Mouse (Mus musculus) thymus, adult 2 months (tissue): ENCODE measurements around the gene Clic6. TPM values are rescaled to one million over a fixed set of nuclear protein-coding genes. Genes with fewer than 3 reads are reported as not detected.
"Not testable (repeated sequence)": the region's sequence is repeated elsewhere in the genome, so short reads cannot be mapped to it uniquely, and the experiment has no call there.

Experiments used
- DNase-seq: peaks from one replicate; pipeline ENCODE4 v3.0.0; 2021
- H3K27ac ChIP-seq: fragments of 200-500 bp; 2 replicates; pipeline ENCODE4 v1.5.1; 2012; ENCODE audit warnings: low read length, control low read depth; ENCODE audit not compliant: control insufficient read depth, insufficient read depth
- H3K27me3 ChIP-seq: fragments of 200-500 bp; 2 replicates; pipeline ENCODE4 v1.6.1; 2012; ENCODE audit warnings: mild to moderate bottlenecking, low read length, moderate library complexity, mixed read lengths; ENCODE audit not compliant: control insufficient read depth, insufficient read depth
- H3K36me3 ChIP-seq: fragments of 200-500 bp; 2 replicates; pipeline ENCODE4 v1.6.1; 2012; ENCODE audit warnings: mild to moderate bottlenecking, low read length, moderate library complexity; ENCODE audit not compliant: control insufficient read depth, insufficient read depth
- H3K4me1 ChIP-seq: fragments of 200-500 bp; replicated peaks from 2 replicates; pipeline ENCODE4 v1.6.1; 2012; ENCODE audit warnings: low read length; ENCODE audit not compliant: control insufficient read depth, insufficient read depth
- H3K4me3 ChIP-seq: fragments of 200-500 bp; 2 replicates; pipeline ENCODE4 v1.5.1; 2012; ENCODE audit warnings: mild to moderate bottlenecking, low read length, control low read depth, moderate library complexity; ENCODE audit not compliant: control insufficient read depth, insufficient read depth
- CTCF ChIP-seq: fragments of 200-500 bp; IDR thresholded peaks from 2 replicates; pipeline ENCODE4 v1.5.1; 2012; ENCODE audit warnings: mild to moderate bottlenecking, control low read depth, low read length, moderate library complexity, borderline replicate concordance; ENCODE audit not compliant: control insufficient read depth, poor library complexity, insufficient read depth; ENCODE audit errors: extremely low read depth
- POLR2A ChIP-seq: fragments of 200-500 bp; IDR thresholded peaks from 2 replicates; pipeline ENCODE4 v1.6.1; 2012; ENCODE audit warnings: mild to moderate bottlenecking, low read length, control low read depth, moderate library complexity; ENCODE audit not compliant: control insufficient read depth, poor library complexity, insufficient read depth; ENCODE audit errors: extremely low read depth
- WGBS: fragments of 180-500 bp; shearing (Covaris S2); methylation state at CpG from one replicate; pipeline ENCODE4 v1.1.7; 2018; 5-methylcytosine and 5-hydroxymethylcytosine counted together
- polyA plus RNA-seq: library from polyadenylated mRNA; depleted of rRNA; stranded (reverse); fragments of >200 nt; gene quantifications from 2 replicates; pipeline ENCODE4 v1.2.3, GENCODE M21; 2012

Clic6 gene
- polyA plus RNA-seq, 1 experiment = 0.22 TPM

DNA sequence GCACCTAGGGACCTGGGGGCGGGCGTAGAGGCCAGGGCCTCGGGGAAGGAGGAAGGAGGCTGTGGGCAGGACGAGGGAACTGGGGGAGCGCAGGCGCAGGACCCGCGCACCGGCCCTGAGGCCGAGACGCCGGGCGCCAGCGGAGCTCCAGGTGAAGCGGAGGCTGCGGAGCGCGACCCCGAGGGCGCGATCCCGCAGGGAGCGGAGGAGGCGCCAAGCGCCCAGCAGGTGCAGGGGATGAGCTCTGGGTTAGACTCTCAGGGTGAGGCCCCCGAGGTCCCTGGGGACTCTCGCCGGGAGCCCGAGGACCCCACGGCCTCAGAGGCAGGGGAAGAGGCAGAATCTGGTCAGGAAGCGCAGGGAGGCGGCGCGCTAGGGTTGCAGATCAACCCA is 13.0 kb downstream of the Clic6 start:
- H3K27ac ChIP-seq = no peak overlapping the region
- no peaks in the 10 kb centered on the region for H3K4me1 ChIP-seq
- peaks cover 7% of the 10 kb centered on the region; the same call in 1 of the 2 replicates for H3K27me3 ChIP-seq
- H3K4me3 ChIP-seq = no peak overlapping the region
- TF ChIP-seq POLR2A = no peak
- no peak for TF ChIP-seq CTCF
- H3K36me3 ChIP-seq = no peaks in the 10 kb centered on the region
- DNase-seq = no peak
- WGBS = under 1% methylated on average over 34 of the region's 34 CpGs

DNA sequence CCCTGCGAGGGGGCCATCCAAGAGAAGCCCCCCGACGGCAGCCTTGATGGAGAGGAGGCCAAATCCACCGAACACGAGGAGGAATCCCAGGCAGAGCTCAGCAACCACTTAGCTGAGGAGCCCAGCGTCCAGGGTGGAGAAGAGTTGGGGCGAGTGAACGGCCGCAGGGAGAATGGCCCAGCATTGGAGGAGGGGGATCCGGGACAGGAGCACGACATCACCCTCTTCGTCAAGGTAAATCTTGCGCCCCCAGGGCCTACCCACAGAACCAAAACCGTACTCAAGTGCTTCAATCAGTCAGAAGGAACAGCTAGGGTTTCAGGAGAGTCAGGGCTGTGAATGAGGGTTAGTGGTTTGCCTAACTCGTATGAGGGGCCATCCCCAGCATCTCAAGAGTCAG is 13.8 kb downstream of the Clic6 start:
- no peak for TF ChIP-seq POLR2A
- no peak for TF ChIP-seq CTCF
- H3K36me3 ChIP-seq = no peaks in the 10 kb centered on the region
- H3K4me3 ChIP-seq = no peak overlapping the region
- DNase-seq = no peak
- no peak overlapping the region for H3K27ac ChIP-seq
- peaks cover 7% of the 10 kb centered on the region; the same call in 1 of the 2 replicates for H3K27me3 ChIP-seq
- 32% methylated on average over 15 of the region's 15 CpGs for WGBS
- no peaks in the 10 kb centered on the region for H3K4me1 ChIP-seq

DNA sequence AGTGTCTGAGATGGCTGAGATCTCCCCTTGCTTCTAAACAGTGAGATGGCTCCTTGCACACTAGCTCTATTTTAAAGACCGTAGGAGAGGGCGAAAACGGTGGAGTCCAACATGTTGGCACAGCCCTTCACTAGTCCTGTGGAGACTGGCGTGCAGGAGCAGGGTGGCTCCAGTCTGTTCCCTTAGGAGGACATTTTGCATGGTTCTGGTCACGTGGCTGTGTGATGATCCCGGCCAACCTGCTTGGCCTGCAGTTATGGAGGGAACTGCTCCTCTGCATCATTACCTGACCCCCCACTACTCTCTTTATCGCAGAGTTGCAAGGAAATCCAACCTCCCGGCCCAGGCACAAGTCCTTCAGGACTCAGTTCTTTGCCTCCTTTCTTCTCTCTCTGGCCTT is 15.0 kb downstream of the Clic6 start:
- H3K36me3 ChIP-seq = no peaks in the 10 kb centered on the region
- no peaks in the 10 kb centered on the region for H3K4me1 ChIP-seq
- H3K4me3 ChIP-seq = no peak overlapping the region
- no peak overlapping the region for H3K27ac ChIP-seq
- peaks cover 7% of the 10 kb centered on the region; the same call in 1 of the 2 replicates for H3K27me3 ChIP-seq
- DNase-seq = no peak
- 94% methylated on average over 8 of the region's 8 CpGs for WGBS
- TF ChIP-seq POLR2A (no peak), CTCF (no peak)

DNA sequence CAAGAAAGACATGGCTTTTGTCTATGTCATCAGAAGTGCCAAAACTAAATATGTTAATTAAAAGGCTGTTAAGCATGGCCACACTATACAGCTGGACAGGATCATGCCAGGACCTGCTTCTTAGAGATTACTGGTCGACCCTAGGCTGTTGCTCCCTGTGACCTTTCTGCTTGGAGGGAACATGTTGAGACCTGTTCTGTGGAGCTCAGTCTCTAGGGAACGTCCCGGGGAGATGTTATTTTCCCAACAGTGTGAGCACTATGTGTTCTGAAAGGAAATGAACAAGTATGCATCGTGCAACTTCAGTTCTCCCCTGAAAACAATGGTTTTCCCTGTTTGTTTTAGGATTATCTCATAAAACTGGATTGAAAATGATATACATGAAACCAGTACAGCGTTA is 17.6 kb downstream of the Clic6 start:
- TF ChIP-seq CTCF (no peak), POLR2A (no peak)
- no peak for DNase-seq
- no peak overlapping the region for H3K4me3 ChIP-seq
- H3K27ac ChIP-seq = no peak overlapping the region
- H3K4me1 ChIP-seq = no peaks in the 10 kb centered on the region
- peaks cover 7% of the 10 kb centered on the region; the same call in 1 of the 2 replicates for H3K27me3 ChIP-seq
- no peaks in the 10 kb centered on the region for H3K36me3 ChIP-seq
- 84% methylated on average over 5 of the region's 5 CpGs for WGBS

DNA sequence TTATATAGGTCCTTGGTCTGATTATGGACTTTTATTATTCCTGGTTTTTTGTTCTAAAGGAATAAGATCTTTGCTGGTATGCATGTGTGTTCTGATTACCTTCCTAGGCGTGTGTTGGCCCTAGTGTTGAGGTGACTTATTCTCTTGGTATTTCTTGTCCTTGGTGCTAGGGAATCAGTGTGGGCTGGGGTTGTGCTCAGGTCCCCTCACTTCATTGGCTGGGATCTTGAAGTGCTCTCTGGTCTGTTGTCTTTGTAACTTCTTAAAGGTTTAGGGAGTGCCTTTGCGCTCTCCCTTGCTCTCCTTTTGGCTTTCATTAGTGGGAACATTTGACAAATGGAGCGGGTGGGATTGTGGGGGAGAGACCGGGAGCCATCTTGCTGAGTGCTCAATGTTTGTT is 22.0 kb downstream of the Clic6 start:
- H3K36me3 ChIP-seq = no peaks in the 10 kb centered on the region
- H3K27ac ChIP-seq = no peak overlapping the region
- WGBS = 96% methylated on average over 4 of the region's 4 CpGs
- no peak for DNase-seq
- no peaks in the 10 kb centered on the region for H3K27me3 ChIP-seq
- no peaks in the 10 kb centered on the region for H3K4me1 ChIP-seq
- H3K4me3 ChIP-seq = no peak overlapping the region
- TF ChIP-seq CTCF = no peak
- no peak for TF ChIP-seq POLR2A

DNA sequence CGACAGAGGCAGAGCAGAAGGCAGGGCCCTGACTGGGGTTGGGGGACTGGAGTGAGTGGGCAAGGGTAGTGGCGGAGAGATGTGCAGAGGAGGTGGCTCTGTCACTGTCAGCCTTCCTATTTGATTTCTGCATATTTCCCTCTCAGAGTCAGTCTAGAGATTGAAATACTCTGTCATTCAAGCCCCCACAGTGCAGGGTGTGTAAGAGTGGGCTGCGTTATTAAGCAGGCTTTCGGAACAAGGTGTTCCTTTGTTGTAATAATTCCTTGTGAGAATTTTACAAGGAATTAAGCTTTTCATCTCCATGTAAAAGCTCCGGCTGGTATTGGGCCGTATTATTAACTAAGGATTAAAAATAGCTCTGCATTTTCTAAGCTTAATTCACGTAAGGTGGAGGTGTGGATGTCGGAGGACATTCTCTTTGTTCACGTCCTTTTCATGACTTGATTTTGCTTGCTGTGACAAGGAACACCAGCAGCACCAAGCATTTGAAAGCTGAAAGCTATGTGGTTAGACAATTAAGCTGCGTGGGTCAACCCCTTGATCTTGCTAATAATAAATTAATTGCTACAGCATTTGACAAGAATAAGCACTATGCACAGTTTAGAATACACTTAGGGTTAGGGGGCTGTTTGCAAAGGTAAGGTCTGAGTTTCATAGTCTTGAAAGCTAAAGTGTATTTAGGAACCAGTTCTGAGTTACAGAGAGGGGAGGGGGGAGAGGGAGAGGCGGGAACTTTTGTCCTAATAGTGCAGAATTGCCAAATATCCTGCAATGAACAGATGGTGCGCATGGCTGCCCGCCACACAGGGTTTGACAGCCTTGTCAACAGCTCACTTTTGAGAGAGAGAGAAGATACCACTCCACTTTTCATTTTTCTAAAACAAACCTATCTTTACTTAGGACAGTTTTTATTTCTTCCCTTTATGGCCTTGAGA is 25.6 kb downstream of the Clic6 start:
- no peak overlapping the region for H3K4me3 ChIP-seq
- H3K27ac ChIP-seq = no peak overlapping the region
- no peaks in the 10 kb centered on the region for H3K4me1 ChIP-seq
- WGBS = 89% methylated on average over 13 of the region's 13 CpGs
- no peak for DNase-seq
- H3K36me3 ChIP-seq = no peaks in the 10 kb centered on the region
- TF ChIP-seq CTCF (no peak), POLR2A (no peak)
- no peaks in the 10 kb centered on the region for H3K27me3 ChIP-seq

DNA sequence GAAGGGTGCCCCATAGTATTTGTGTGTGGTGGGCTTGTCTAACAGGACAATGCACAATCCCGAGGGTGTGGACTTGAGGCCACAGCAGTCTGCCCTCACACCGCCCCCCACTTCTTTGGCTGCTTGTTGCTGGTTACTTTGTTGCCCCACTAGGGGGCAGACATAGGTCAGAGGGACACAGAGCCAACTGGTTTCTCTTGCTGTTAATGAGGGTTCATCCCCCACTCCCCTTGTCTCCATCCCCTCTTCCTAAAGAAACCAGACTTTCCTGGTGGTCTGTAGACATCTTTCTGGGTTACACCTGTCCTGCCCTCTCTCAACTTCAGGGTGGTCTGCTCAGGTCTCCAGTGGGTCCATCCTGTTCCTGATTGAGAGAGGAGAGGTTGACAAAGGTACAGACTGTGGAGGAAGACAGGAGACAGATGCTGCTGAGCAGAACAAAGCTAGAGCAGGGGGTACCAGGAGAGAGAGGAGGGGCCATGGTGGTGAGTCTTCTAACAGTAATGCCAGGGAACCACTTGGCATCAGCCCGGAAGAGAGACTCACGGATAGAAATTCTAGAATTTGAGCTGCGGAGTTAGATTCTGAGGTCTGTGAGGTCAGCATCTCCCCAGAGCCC is 26.3 kb downstream of the Clic6 start:
- no peak overlapping the region for H3K27ac ChIP-seq
- no peak overlapping the region for H3K4me3 ChIP-seq
- no peaks in the 10 kb centered on the region for H3K36me3 ChIP-seq
- no peaks in the 10 kb centered on the region for H3K27me3 ChIP-seq
- 57% methylated on average over 5 of the region's 5 CpGs for WGBS
- TF ChIP-seq CTCF (peak; percentile 57; the same call in 1 of the 2 replicates), POLR2A (no peak)
- no peaks in the 10 kb centered on the region for H3K4me1 ChIP-seq
- DNase-seq = peak; percentile 48

DNA sequence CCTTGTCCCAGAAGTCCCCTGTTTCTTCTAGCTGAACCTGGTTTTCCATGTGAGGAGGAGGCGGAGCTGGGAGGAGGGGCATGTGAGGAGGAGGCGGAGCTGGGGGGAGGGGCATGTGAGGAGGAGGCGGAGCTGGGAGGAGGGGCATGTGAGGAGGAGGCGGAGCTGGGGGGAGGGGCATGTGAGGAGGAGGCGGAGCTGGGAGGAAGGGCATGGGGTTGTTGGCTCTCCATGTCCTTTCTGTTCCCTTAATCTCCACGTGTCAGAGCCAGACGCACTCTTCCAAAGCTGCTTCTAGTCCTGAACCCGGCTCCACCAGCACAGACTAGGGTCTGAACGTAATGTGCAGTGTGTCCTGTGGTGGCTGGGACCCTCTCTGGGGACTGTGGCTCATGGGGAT is 29.4 kb downstream of the Clic6 start:
- not testable (repeated sequence) for DNase-seq, H3K27ac ChIP-seq, H3K36me3 ChIP-seq, H3K4me3 ChIP-seq, H3K27me3 ChIP-seq, H3K4me1 ChIP-seq
- WGBS = 94% methylated on average over 9 of the region's 9 CpGs
